Mouse (Mus musculus) inflammation-experienced regulatory T-cells, adult 16 weeks (primary cell): Measurements from ENCODE around the gene Ank2. TPM values are rescaled to one million over a fixed set of nuclear protein-coding genes. Genes with fewer than 3 reads are reported as not detected.

Experiments used
- polyA plus RNA-seq: library from polyadenylated mRNA; unstranded; fragments of 100-300 nt; shearing (Covaris generic); gene quantifications from one replicate; pipeline ENCODE4 v1.2.1, GENCODE M21; 2017

Gene Ank2
- polyA plus RNA-seq = 0.20 TPM

GRCm38 (mm10) chr3:127498742-127499400, at the start of gene Ank2:
Gene Ank2 (minus strand): TSS chr3:127499350.

Other genes with a start within 250 kb of the Ank2 start
- 56.0 TPM for gene Larp7, start 54.0 kb upstream of the Ank2 start, polyA plus RNA-seq
- 4.5 TPM for gene Zgrf1, start 54.1 kb upstream of the Ank2 start, polyA plus RNA-seq
- gene Neurog2, start 133.8 kb upstream of the Ank2 start, polyA plus RNA-seq = not detected